Mouse (Mus musculus) CD4-positive, CD25-positive, alpha-beta regulatory T cell, adult 2 months (primary cell): ENCODE data around the gene Cyp2u1.
"Not testable (repeated sequence)": the region's sequence is repeated elsewhere in the genome, so short reads cannot be mapped to it uniquely, and the experiment has no call there.

Experiments
- DNase-seq: peaks from one replicate; pipeline ENCODE4 v3.0.0-alpha.2; 2012; ENCODE audit warnings: low read depth, low spot score

Gene Cyp2u1

GRCm38 (mm10) chr3:131302452-131303319 is at the start of gene Cyp2u1:
Cyp2u1 (minus strand) TSS chr3:131303227.
- peak; percentile 92 for DNase-seq

GRCm38 (mm10) chr3:131350539-131350938 is 47.5 kb upstream of the Cyp2u1 start:
- DNase-seq: no peak

GRCm38 (mm10) chr3:131349013-131349412 is 46.0 kb upstream of the Cyp2u1 start:
- no peak for DNase-seq

GRCm38 (mm10) chr3:131348579-131348950 is 45.5 kb upstream of the Cyp2u1 start:
- DNase-seq: no peak

- peak; percentile 41 for DNase-seq
Measured at GRCm38 (mm10) chr3:131347831-131348578, 45.0 kb upstream of the Cyp2u1 start.

- no peak for DNase-seq
Measured at GRCm38 (mm10) chr3:131345903-131346302, 42.9 kb upstream of the Cyp2u1 start.

- no peak for DNase-seq
Measured at GRCm38 (mm10) chr3:131343311-131343710, 40.3 kb upstream of the Cyp2u1 start.

GRCm38 (mm10) chr3:131340885-131341284 is 37.9 kb upstream of the Cyp2u1 start:
- no peak for DNase-seq

- no peak for DNase-seq
Measured at GRCm38 (mm10) chr3:131339280-131339679, 36.3 kb upstream of the Cyp2u1 start.

- DNase-seq: not testable (repeated sequence)
Measured at GRCm38 (mm10) chr3:131337749-131338148, 34.7 kb upstream of the Cyp2u1 start.

GRCm38 (mm10) chr3:131336629-131337028 is 33.6 kb upstream of the Cyp2u1 start:
- no peak for DNase-seq

- DNase-seq: peak; percentile 43
Measured at GRCm38 (mm10) chr3:131335117-131335547, 32.1 kb upstream of the Cyp2u1 start.

- DNase-seq: no peak
Measured at GRCm38 (mm10) chr3:131327189-131327588, 24.2 kb upstream of the Cyp2u1 start.

GRCm38 (mm10) chr3:131326637-131327036 is 23.6 kb upstream of the Cyp2u1 start:
- no peak for DNase-seq

GRCm38 (mm10) chr3:131322081-131322815 is 19.2 kb upstream of the Cyp2u1 start:
- no peak for DNase-seq

GRCm38 (mm10) chr3:131320184-131320583 is 17.2 kb upstream of the Cyp2u1 start:
- peak; percentile 88 for DNase-seq

GRCm38 (mm10) chr3:131318211-131318610 is 15.2 kb upstream of the Cyp2u1 start:
- no peak for DNase-seq

- DNase-seq: no peak
Measured at GRCm38 (mm10) chr3:131317126-131317525, 14.1 kb upstream of the Cyp2u1 start.

- DNase-seq: no peak
Measured at GRCm38 (mm10) chr3:131315957-131316510, 13.0 kb upstream of the Cyp2u1 start.

- DNase-seq: no peak
Measured at GRCm38 (mm10) chr3:131312340-131312739, 9.3 kb upstream of the Cyp2u1 start.

GRCm38 (mm10) chr3:131310572-131310971 is 7.5 kb upstream of the Cyp2u1 start:
- DNase-seq: no peak

GRCm38 (mm10) chr3:131307811-131308210 is 4.8 kb upstream of the Cyp2u1 start:
- DNase-seq: no peak
